ENCODE assay signal across 22 mouse cellular contexts in the genomic region with DNA sequence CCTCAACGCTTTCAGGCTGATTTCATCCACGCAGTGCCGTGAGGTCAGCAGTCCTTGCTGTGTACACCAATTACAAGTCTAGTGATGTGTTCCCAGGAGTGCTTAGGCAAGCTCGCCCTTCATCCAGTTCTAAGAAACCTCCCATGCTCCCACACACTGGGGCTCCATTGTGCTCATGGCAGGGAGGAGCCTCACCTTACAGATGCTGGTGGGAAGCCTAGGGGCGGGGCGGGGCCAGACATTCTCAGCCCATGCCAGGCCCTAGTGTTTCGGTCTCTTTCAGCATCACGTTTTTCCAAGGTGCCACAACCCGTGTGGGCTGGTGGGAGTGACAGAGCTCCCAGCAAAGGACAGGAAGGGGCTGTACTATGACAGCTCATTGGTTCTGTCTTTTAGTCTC. TPM values are rescaled to one million over a fixed set of nuclear protein-coding genes. Genes with fewer than 3 reads are reported as not detected.
DNase-seq lines count a peak whose midpoint lies in the region; ATAC-seq and TF ChIP-seq lines count a peak whose summit lies in the region.
"Had no signal": no experiment of that assay in that cellular context is flagged by ENCODE, and none has a peak within 500 bp of the region (broad histone marks: within the 10 kb centered on the region; RNA-seq: fewer than 3 reads in every experiment).

No protein-coding gene starts in this region.

- H3K9ac ChIP-seq in stomach, embryonic 15.5 days = no peak overlapping the region
- H3K9ac ChIP-seq in stomach, postnatal 0 days (ENCODE audit: low read length) = no peak overlapping the region
- H3K9ac ChIP-seq: forebrain, embryonic 13.5 days; forebrain, postnatal 0 days; hindbrain, embryonic 15.5 days had no signal

- H3K4me2 ChIP-seq in stomach, embryonic 15.5 days = no peak overlapping the region
- H3K4me2 ChIP-seq in stomach, postnatal 0 days (replicated peaks; ENCODE audit: low read depth) = no peak overlapping the region
- H3K4me2 ChIP-seq: forebrain, embryonic 13.5 days; hindbrain, embryonic 15.5 days had no signal

- H3K27ac ChIP-seq in heart, embryonic 10.5 days = no peak overlapping the region
- no peak overlapping the region for H3K27ac ChIP-seq in stomach, embryonic 15.5 days
- no peak overlapping the region for H3K27ac ChIP-seq in stomach, postnatal 0 days (replicated peaks)
- H3K27ac ChIP-seq in testis, adult 2 months (ENCODE audit: control insufficient read depth, insufficient read depth, low read depth, low read length) = no peak overlapping the region
- H3K27ac ChIP-seq: embryonic facial prominence, embryonic 10.5 days; forebrain, embryonic 13.5 days; hindbrain, embryonic 15.5 days had no signal

- H3K4me3 ChIP-seq in heart, embryonic 10.5 days = no peak overlapping the region
- no peak overlapping the region for H3K4me3 ChIP-seq in stomach, embryonic 15.5 days (replicated peaks)
- no peak overlapping the region for H3K4me3 ChIP-seq in stomach, postnatal 0 days (ENCODE audit: low read depth, low read length)
- no peak overlapping the region for H3K4me3 ChIP-seq in testis, adult 2 months (ENCODE audit: control insufficient read depth, low read depth, low read length)
- H3K4me3 ChIP-seq: embryonic facial prominence, embryonic 10.5 days; forebrain, embryonic 13.5 days; hindbrain, embryonic 15.5 days had no signal

- H3K27me3 ChIP-seq in heart, embryonic 10.5 days (ENCODE audit: insufficient read depth, poor library complexity, severe bottlenecking) = no peaks in the 10 kb centered on the region
- no peaks in the 10 kb centered on the region for H3K27me3 ChIP-seq in stomach, embryonic 15.5 days (replicated peaks)
- H3K27me3 ChIP-seq in stomach, postnatal 0 days (ENCODE audit: control insufficient read depth, insufficient read depth, low read length) = no peaks in the 10 kb centered on the region
- H3K27me3 ChIP-seq in testis, adult 2 months (ENCODE audit: control insufficient read depth, insufficient read depth, low read length) = no peaks in the 10 kb centered on the region
- H3K27me3 ChIP-seq: forebrain, embryonic 13.5 days; hindbrain, embryonic 15.5 days had no signal

- no peaks in the 10 kb centered on the region for H3K9me3 ChIP-seq in heart, embryonic 10.5 days
- H3K9me3 ChIP-seq in stomach, embryonic 15.5 days = no peaks in the 10 kb centered on the region
- no peaks in the 10 kb centered on the region for H3K9me3 ChIP-seq in stomach, postnatal 0 days (ENCODE audit: control insufficient read depth, low read length)
- H3K9me3 ChIP-seq: embryonic facial prominence, embryonic 10.5 days; forebrain, embryonic 13.5 days; hindbrain, embryonic 15.5 days had no signal

- no peak for TF ChIP-seq EP300 in stomach, postnatal 0 days (optimal IDR thresholded peaks at IDR 0.05)

- no peak for TF ChIP-seq CTCF in stomach, postnatal 0 days (IDR thresholded peaks at IDR 0.05; ENCODE audit: low read depth)
- no peak for TF ChIP-seq CTCF in testis, adult 2 months (IDR thresholded peaks at IDR 0.05; ENCODE audit: control insufficient read depth, insufficient read depth, insufficient replicate concordance, low read depth, low read length)

- DNase-seq in heart, embryonic 10.5 days (ENCODE audit: low spot score) = peak; percentile 70
- no peak for DNase-seq in heart, adult 9 months (ENCODE audit: low spot score in 2 of 2)
- no peak for DNase-seq in stomach, postnatal 0 days (ENCODE audit: low spot score)
- DNase-seq in ovary, adult 18-20 months (ENCODE audit: low spot score) = no peak
- DNase-seq in left cerebral cortex, postnatal 4 days = no peak
- DNase-seq: adrenal gland, postnatal 14 days; cerebellum, adult 2 months; cerebellum, postnatal 10 days; forebrain, postnatal 0 days; gastrocnemius, postnatal 14 days had no signal

- no peaks in the 10 kb centered on the region for H3K36me3 ChIP-seq in heart, embryonic 10.5 days
- H3K36me3 ChIP-seq in stomach, embryonic 15.5 days = no peaks in the 10 kb centered on the region
- H3K36me3 ChIP-seq in stomach, postnatal 0 days (ENCODE audit: control insufficient read depth, insufficient read depth, low read length) = no peaks in the 10 kb centered on the region
- no peaks in the 10 kb centered on the region for H3K36me3 ChIP-seq in testis, adult 2 months (ENCODE audit: control insufficient read depth, insufficient read depth, low read length)
- H3K36me3 ChIP-seq: embryonic facial prominence, embryonic 10.5 days; hindbrain, embryonic 15.5 days had no signal

- TF ChIP-seq POLR2A in testis, adult 2 months (IDR thresholded peaks at IDR 0.05; ENCODE audit: control insufficient read depth, low read depth, low read length) = 0 out of 2 replicates have a peak, but pooled peaks have one; percentile 14

- 75% methylated on average over 9 of the region's 9 CpGs for WGBS in heart, embryonic 10.5 days
- 79% methylated on average over 9 of the region's 9 CpGs for WGBS in stomach, embryonic 15.5 days
- WGBS in stomach, postnatal 0 days = 74% methylated on average over 9 of the region's 9 CpGs

- intact Hi-C loops in left cerebral cortex, postnatal 4 days (cut with DNase I) = no loop called here

- peaks cover 6% of the 10 kb centered on the region for H3K4me1 ChIP-seq in heart, embryonic 10.5 days
- H3K4me1 ChIP-seq in stomach, embryonic 15.5 days = 0 out of 2 replicates have a peak, but pooled peaks cover 5% of the 10 kb centered on the region
- H3K4me1 ChIP-seq in stomach, postnatal 0 days (replicated peaks; ENCODE audit: control insufficient read depth, insufficient read depth) = no peaks in the 10 kb centered on the region
- H3K4me1 ChIP-seq in testis, adult 2 months (ENCODE audit: control insufficient read depth, insufficient read depth, low read length) = no peaks in the 10 kb centered on the region; the same call in 1 of the 2 replicates
- H3K4me1 ChIP-seq: forebrain, embryonic 13.5 days; hindbrain, embryonic 15.5 days had no signal

- 0 out of 2 replicates have a peak, but pooled peaks have one; percentile 22 for ATAC-seq in stomach, embryonic 15.5 days (ENCODE audit: insufficient read depth, low FRiP score, low read depth)
- ATAC-seq in stomach, postnatal 0 days (ENCODE audit: low FRiP score, low TSS enrichment) = no peak; the same call in 1 of the 2 replicates
- ATAC-seq: activated CD4-positive, CD25-positive, alpha-beta regulatory T cell, adult 4 months; forebrain, embryonic 13.5 days; forebrain, postnatal 0 days had no signal

RNA-seq across cellular contexts. Expression of a gene that starts 12.0 kb away (rescaled TPM):
- 0.11 and 0.17 TPM in 2 replicates for polyA plus RNA-seq in heart, embryonic 10.5 days (2016; fragmentation: Nextera tagmentation; extraction: Ambion mirVana)
- polyA plus RNA-seq in stomach, embryonic 15.5 days (2015; fragmentation: Nextera tagmentation; extraction: Ambion mirVana) = 0.84 and 1.1 TPM in 2 replicates
- polyA plus RNA-seq in stomach, postnatal 0 days (2015; fragmentation: Nextera tagmentation; extraction: Ambion mirVana) = 30.7 and 31.8 TPM in 2 replicates
- 0.85 and 1.2 TPM in 2 replicates for polyA plus RNA-seq in testis, adult 2 months (2012; rRNA removed)
- not detected for total RNA-seq in left cerebral cortex, postnatal 4 days (2021)
- polyA plus RNA-seq: activated CD4-positive, CD25-positive, alpha-beta regulatory T cell, adult 4 months; embryonic facial prominence, embryonic 10.5 days; forebrain, embryonic 13.5 days had no signal

RNA-seq across cellular contexts. Expression of a gene that starts 38.6 kb away (rescaled TPM):
- polyA plus RNA-seq in heart, embryonic 10.5 days (2016; fragmentation: Nextera tagmentation; extraction: Ambion mirVana) = 0.42 TPM in 1 of 2 replicates, not detected in the other
- 0.21 and 0.32 TPM in 2 replicates for polyA plus RNA-seq in stomach, embryonic 15.5 days (2015; fragmentation: Nextera tagmentation; extraction: Ambion mirVana)
- 0.34 and 0.35 TPM in 2 replicates for polyA plus RNA-seq in stomach, postnatal 0 days (2015; fragmentation: Nextera tagmentation; extraction: Ambion mirVana)
- polyA plus RNA-seq in testis, adult 2 months (2012; rRNA removed) = 429 TPM in 2 replicates
- total RNA-seq in left cerebral cortex, postnatal 4 days (2021) = under 1 TPM in 1 of 2 experiments, not detected in 1; 0.24 TPM
- total RNA-seq: adrenal gland, adult 18-20 months; adrenal gland, postnatal 14 days; heart, adult 8-10 months; heart, postnatal 25 days had no signal
- polyA plus RNA-seq: activated CD4-positive, CD25-positive, alpha-beta regulatory T cell, adult 4 months; C2C12; cerebellum, adult 2 months; embryonic facial prominence, embryonic 14.5 days; hindbrain, embryonic 11.5 days had no signal

Comparison
In these comparisons a context has a peak if more than half of its experiments do, and no peak if none do; other contexts are left out.
1. RNA of a gene that starts 12.0 kb away (polyA plus RNA-seq): 30.7 to 31.8 TPM in stomach, postnatal 0 days; 0.84 to 1.1 TPM in stomach, embryonic 15.5 days, 0.85 to 1.2 TPM in testis, adult 2 months and 0.11 to 0.17 TPM in heart, embryonic 10.5 days; every median in the first group is over 10 times any median in the second.
2. RNA of a gene that starts 38.6 kb away (polyA plus RNA-seq): 429 TPM in testis, adult 2 months; 0.34 to 0.35 TPM in stomach, postnatal 0 days, 0.21 to 0.32 TPM in stomach, embryonic 15.5 days and 0.42 TPM in heart, embryonic 10.5 days; every median in the first group is over 100 times any median in the second.